ENCODE assay signal across 12 mouse cellular contexts in genomic region chr3:65635983-65636382, GRCm38 (mm10). TPM values are rescaled to one million over a fixed set of nuclear protein-coding genes. Genes with fewer than 3 reads are reported as not detected.
DNase-seq lines count a peak whose midpoint lies in the region; ATAC-seq and TF ChIP-seq lines count a peak whose summit lies in the region.
"Had no signal": no experiment of that assay in that cellular context is flagged by ENCODE, and none has a peak within 500 bp of the region (broad histone marks: within the 10 kb centered on the region; RNA-seq: fewer than 3 reads in every experiment).

No protein-coding gene starts in this region.

- no peak for TF ChIP-seq EP300 in heart, adult 2 months (IDR thresholded peaks at IDR 0.05; ENCODE audit: insufficient read depth, low read depth, low read length)
- TF ChIP-seq EP300 in lung, postnatal 0 days (IDR thresholded peaks at IDR 0.05): 0 out of 2 replicates have a peak, but pooled peaks have one; percentile 9

- CTCF ChIA-PET in Patski (lab: Charles Lee): interaction anchor here (0.8 to 3.3 kb wide), 5 partner anchors 9 to 233 kb away, joined by 3 to 21 read pairs (median 4); no protein-coding TSS in a partner anchor

- H3K36me3 ChIP-seq in heart, embryonic 14.5 days (ENCODE audit: control insufficient read depth, insufficient read depth, low read length): no peaks in the 10 kb centered on the region
- no peaks in the 10 kb centered on the region for H3K36me3 ChIP-seq in heart, adult 2 months (ENCODE audit: control insufficient read depth, insufficient read depth, low read length)
- H3K36me3 ChIP-seq in lung, postnatal 0 days (ENCODE audit: insufficient read depth, low read length): no peaks in the 10 kb centered on the region
- no peaks in the 10 kb centered on the region for H3K36me3 ChIP-seq in neural tube, embryonic 15.5 days
- H3K36me3 ChIP-seq in midbrain, embryonic 13.5 days: no peaks in the 10 kb centered on the region
- H3K36me3 ChIP-seq: embryonic facial prominence, embryonic 12.5 days had no signal

- intact Hi-C loops in heart, adult 2 months (cut with DNase I): no loop called here

- no peak for ATAC-seq in heart, embryonic 14.5 days (ENCODE audit: insufficient number of reproducible peaks, insufficient read depth, low FRiP score, low read depth)
- 0 out of 2 replicates have a peak, but pooled peaks have one; percentile 40 for ATAC-seq in lung, postnatal 0 days
- ATAC-seq in Patski: peak; percentile 81
- peak; percentile 51; the same call in 1 of the 2 replicates for ATAC-seq in neural tube, embryonic 15.5 days (ENCODE audit: low FRiP score)
- no peak for ATAC-seq in midbrain, embryonic 13.5 days
- ATAC-seq: liver, postnatal 0 days had no signal

- peak overlapping the region in 1 of 2 experiments; percentile 56; a peak in 1 of 4 replicates for H3K27ac ChIP-seq in heart, embryonic 14.5 days (replicated peaks in 1 of 2; ENCODE audit: control insufficient read depth in 1 of 2, insufficient read depth in 1 of 2, low read depth in 2 of 2, low read length in 2 of 2)
- H3K27ac ChIP-seq in heart, adult 2 months: no peak overlapping the region
- no peak overlapping the region for H3K27ac ChIP-seq in lung, postnatal 0 days (ENCODE audit: low read length)
- no peak overlapping the region for H3K27ac ChIP-seq in neural tube, embryonic 15.5 days (replicated peaks)
- H3K27ac ChIP-seq in midbrain, embryonic 13.5 days: no peak overlapping the region
- H3K27ac ChIP-seq: embryonic facial prominence, embryonic 12.5 days had no signal

- no peak overlapping the region for H3K4me3 ChIP-seq in heart, embryonic 14.5 days (ENCODE audit: control insufficient read depth in 1 of 2, insufficient read depth in 1 of 2, low read depth in 1 of 2, low read length in 2 of 2)
- no peak overlapping the region for H3K4me3 ChIP-seq in heart, adult 2 months
- H3K4me3 ChIP-seq in lung, postnatal 0 days (ENCODE audit: low read depth, low read length): no peak overlapping the region
- H3K4me3 ChIP-seq in neural tube, embryonic 15.5 days (replicated peaks): no peak overlapping the region
- no peak overlapping the region for H3K4me3 ChIP-seq in midbrain, embryonic 13.5 days (replicated peaks)
- H3K4me3 ChIP-seq in lung, adult 2 months (replicated peaks; ENCODE audit: extremely low read depth, low read depth, low read length): no peak overlapping the region
- H3K4me3 ChIP-seq: embryonic facial prominence, embryonic 12.5 days had no signal

- no peaks in the 10 kb centered on the region for H3K27me3 ChIP-seq in heart, embryonic 14.5 days (ENCODE audit: control insufficient read depth, insufficient read depth, low read length)
- no peaks in the 10 kb centered on the region for H3K27me3 ChIP-seq in heart, adult 2 months (ENCODE audit: control insufficient read depth, insufficient read depth, low read length)
- H3K27me3 ChIP-seq in lung, postnatal 0 days (replicated peaks; ENCODE audit: insufficient read depth, low read length): no peaks in the 10 kb centered on the region
- no peaks in the 10 kb centered on the region for H3K27me3 ChIP-seq in Patski
- no peaks in the 10 kb centered on the region for H3K27me3 ChIP-seq in neural tube, embryonic 15.5 days (replicated peaks)
- H3K27me3 ChIP-seq in midbrain, embryonic 13.5 days: peaks cover 20% of the 10 kb centered on the region; the same call in 1 of the 2 replicates
- H3K27me3 ChIP-seq: embryonic facial prominence, embryonic 12.5 days had no signal

- peak overlapping the region; percentile 48 for H3K4me2 ChIP-seq in heart, embryonic 14.5 days (ENCODE audit: low read length)
- no peak overlapping the region for H3K4me2 ChIP-seq in lung, postnatal 0 days (replicated peaks; ENCODE audit: low read depth, low read length)
- H3K4me2 ChIP-seq in neural tube, embryonic 15.5 days: no peak overlapping the region
- no peak overlapping the region for H3K4me2 ChIP-seq in midbrain, embryonic 13.5 days (replicated peaks)
- H3K4me2 ChIP-seq: embryonic facial prominence, embryonic 12.5 days had no signal

- no peak for TF ChIP-seq CTCF in heart, adult 2 months (IDR thresholded peaks at IDR 0.05)
- no peak for TF ChIP-seq CTCF in lung, postnatal 0 days (IDR thresholded peaks at IDR 0.05)
- no peak for TF ChIP-seq CTCF in Patski (IDR thresholded peaks at IDR 0.05)
- no peak for TF ChIP-seq CTCF in lung, adult 2 months (IDR thresholded peaks at IDR 0.05; ENCODE audit: insufficient read depth, low read length)

- no peaks in the 10 kb centered on the region for H3K79me2 ChIP-seq in heart, adult 2 months (replicated peaks; ENCODE audit: control insufficient read depth, insufficient read depth, low read length)

- in situ Hi-C loops in Patski (cut with MboI; ENCODE audit: low pct_unique_long_range_greater_than_20kb): loop anchor here (5.0 to 10.0 kb wide), 3 partner anchors 104 to 251 kb away; no protein-coding TSS in a partner anchor

- H3K9ac ChIP-seq in heart, embryonic 14.5 days (ENCODE audit: low read length): no peak overlapping the region
- no peak overlapping the region for H3K9ac ChIP-seq in heart, adult 2 months (ENCODE audit: low read depth, low read length)
- H3K9ac ChIP-seq in lung, postnatal 0 days (replicated peaks; ENCODE audit: low read depth): no peak overlapping the region
- no peak overlapping the region for H3K9ac ChIP-seq in neural tube, embryonic 15.5 days (replicated peaks)
- H3K9ac ChIP-seq in midbrain, embryonic 13.5 days (replicated peaks): no peak overlapping the region
- H3K9ac ChIP-seq: embryonic facial prominence, embryonic 12.5 days; liver, postnatal 0 days had no signal

- no peaks in the 10 kb centered on the region for H3K9me3 ChIP-seq in heart, embryonic 14.5 days (ENCODE audit: control insufficient read depth, low read length)
- no peaks in the 10 kb centered on the region for H3K9me3 ChIP-seq in lung, postnatal 0 days (ENCODE audit: low read length)
- H3K9me3 ChIP-seq in neural tube, embryonic 15.5 days (replicated peaks): no peaks in the 10 kb centered on the region
- H3K9me3 ChIP-seq in midbrain, embryonic 13.5 days: no peaks in the 10 kb centered on the region
- H3K9me3 ChIP-seq: embryonic facial prominence, embryonic 12.5 days had no signal

- no peak for TF ChIP-seq POLR2A in heart, adult 2 months (IDR thresholded peaks at IDR 0.05; ENCODE audit: insufficient read depth, low read depth, low read length)
- no peak for TF ChIP-seq POLR2A in lung, adult 2 months (IDR thresholded peaks at IDR 0.05; ENCODE audit: borderline replicate concordance, extremely low read depth, low read depth, low read length)

- 19% methylated on average over 9 of the region's 9 CpGs for whole genome bisulfite sequencing in heart, embryonic 14.5 days
- WGBS in heart, adult 2 months: 22% methylated on average over 9 of the region's 9 CpGs
- 46% methylated on average over 9 of the region's 9 CpGs for WGBS in lung, postnatal 0 days
- WGBS in neural tube, embryonic 15.5 days: 55% methylated on average over 9 of the region's 9 CpGs
- WGBS in midbrain, embryonic 13.5 days: 51% methylated on average over 9 of the region's 9 CpGs
- WGBS in lung, adult 2 months: 53% methylated on average over 9 of the region's 9 CpGs

- POLR2A ChIA-PET in Patski (lab: Charles Lee): interaction anchor here (0.5 to 1.4 kb wide), 4 partner anchors 9 to 295 kb away, joined by 3 to 7 read pairs (median 3); partner anchors contain the start of gene Tiparp

- H3K4me1 ChIP-seq in heart, embryonic 14.5 days (ENCODE audit: control insufficient read depth in 2 of 2, insufficient read depth in 2 of 2, low read length in 2 of 2): 0 out of 4 replicates have a peak, but pooled peaks cover 0 to 2% of the 10 kb centered on the region in 2 experiments
- H3K4me1 ChIP-seq in heart, adult 2 months (ENCODE audit: control insufficient read depth, insufficient read depth, low read length): no peaks in the 10 kb centered on the region
- no peaks in the 10 kb centered on the region for H3K4me1 ChIP-seq in lung, postnatal 0 days (ENCODE audit: insufficient read depth, low read depth, low read length)
- no peaks in the 10 kb centered on the region for H3K4me1 ChIP-seq in neural tube, embryonic 15.5 days
- no peaks in the 10 kb centered on the region; the same call in 1 of the 2 replicates for H3K4me1 ChIP-seq in midbrain, embryonic 13.5 days (replicated peaks)
- H3K4me1 ChIP-seq in lung, adult 2 months (ENCODE audit: control insufficient read depth, insufficient read depth, low read length): no peaks in the 10 kb centered on the region
- H3K4me1 ChIP-seq: embryonic facial prominence, embryonic 12.5 days had no signal

- no peak for DNase-seq in heart, adult 2 months
- DNase-seq in lung, postnatal 0 days (ENCODE audit: low spot score): peak; percentile 50
- no peak for DNase-seq in lung, postnatal 14 days
- DNase-seq in Patski (ENCODE audit: low read depth, low spot score): peak; percentile 47
- no peak for DNase-seq in lung, adult 2 months
- DNase-seq: cerebellum, adult 2 months; kidney, postnatal 14 days; liver, postnatal 0 days had no signal

RNA-seq across cellular contexts. Expression of gene Lekr1, which starts 30.0 kb away (rescaled TPM):
- 5.9 and 9.2 TPM in 2 replicates for polyA plus RNA-seq in heart, embryonic 14.5 days (2014; fragmentation: Nextera tagmentation; extraction: Ambion mirVana)
- 1 to 10 TPM; 2.1 to 2.2 TPM for total RNA-seq in heart, adult 2 months (2021)
- polyA plus RNA-seq in heart, adult 2 months (2012; rRNA removed): 0.84 and 1.8 TPM in 2 replicates
- polyA plus RNA-seq in lung, postnatal 0 days (2015; fragmentation: Nextera tagmentation; extraction: Ambion mirVana): 4.3 and 6.4 TPM in 2 replicates
- polyA plus RNA-seq in Patski (2021): 10.0 TPM
- polyA plus RNA-seq in neural tube, embryonic 15.5 days (2015; fragmentation: Nextera tagmentation; extraction: Ambion mirVana): 7.2 and 9.7 TPM in 2 replicates
- 5.7 and 6.0 TPM in 2 replicates for polyA plus RNA-seq in midbrain, embryonic 13.5 days (2015; fragmentation: Nextera tagmentation; extraction: Ambion mirVana)
- 0.75 and 1.3 TPM in 2 replicates for polyA plus RNA-seq in lung, adult 2 months (2012; rRNA removed)

Comparison
In these comparisons a context has a peak if more than half of its experiments do, and no peak if none do; other contexts are left out.
1. DNase-seq: peak in lung, postnatal 0 days (single experiment) and Patski (single experiment); none in heart, adult 2 months (0 of 2), lung, postnatal 14 days (single experiment) and lung, adult 2 months (single experiment).
2. ATAC-seq: peak in lung, postnatal 0 days (single experiment), Patski (single experiment) and neural tube, embryonic 15.5 days (single experiment); none in heart, embryonic 14.5 days (single experiment) and midbrain, embryonic 13.5 days (single experiment).